Mouse (Mus musculus): Measurements from ENCODE around the gene Mrpl41. TPM values are rescaled to one million over a fixed set of nuclear protein-coding genes. Genes with fewer than 3 reads are reported as not detected.
A peak's percentile ranks its signal among the peaks of the same experiment; 100 is the strongest.

Mrpl41 gene
- polyA plus RNA-seq (2012; ENCODE audit: insufficient read depth, insufficient read length, missing spikeins) = 30.9 and 31.6 TPM in 2 replicates

GRCm38 (mm10) chr2:24974906-24975703, at the start of gene Mrpl41:
Gene Mrpl41 (minus strand): TSS chr2:24975098.
- Histone ChIP-seq H3K4me3 (ENCODE audit: insufficient read depth, low read length) (peak within 1 kb of the TSS; percentile 94), H3K27ac (ENCODE audit: insufficient read depth, low read depth, low read length) (peak within 1 kb of the TSS; percentile 100), H3K4me1 (ENCODE audit: control insufficient read depth, insufficient read depth, low read length) (peaks cover 26% of the 10 kb centered on the region)
- no peak; the same call in 1 of the 2 replicates for TF ChIP-seq POLR2A (IDR thresholded peaks at IDR 0.05; ENCODE audit: borderline replicate concordance, low read depth, low read length)
- TF ChIP-seq CTCF (IDR thresholded peaks at IDR 0.05; ENCODE audit: low read depth, low read length) = no peak

DNA sequence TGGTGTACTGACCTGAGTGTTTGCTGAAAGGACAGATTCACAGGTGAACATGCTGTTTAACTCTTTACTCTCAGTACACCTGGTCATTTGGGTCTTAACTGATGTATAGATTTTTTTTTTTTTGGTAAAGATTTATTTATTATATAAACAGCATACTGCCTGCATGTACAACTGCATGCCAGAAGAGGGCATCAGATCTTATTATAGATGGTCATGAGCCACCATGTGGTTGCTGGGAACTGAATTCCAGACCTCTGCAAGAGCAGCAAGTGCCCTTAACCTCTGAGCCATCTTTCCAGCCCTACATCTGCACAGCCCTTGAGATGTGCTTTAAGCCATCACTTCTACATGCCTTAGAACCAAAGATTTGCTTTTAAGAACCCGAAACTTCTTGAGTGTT, 47.8 kb upstream of the Mrpl41 start:
- Histone ChIP-seq H3K4me3 (ENCODE audit: insufficient read depth, low read length) (no peak overlapping the region), H3K27ac (ENCODE audit: insufficient read depth, low read depth, low read length) (peak overlapping the region; percentile 75), H3K4me1 (ENCODE audit: control insufficient read depth, insufficient read depth, low read length) (peaks cover 16% of the 10 kb centered on the region)
- no peak for TF ChIP-seq CTCF (IDR thresholded peaks at IDR 0.05; ENCODE audit: low read depth, low read length)
- TF ChIP-seq POLR2A (IDR thresholded peaks at IDR 0.05; ENCODE audit: borderline replicate concordance, low read depth, low read length) = no peak

DNA sequence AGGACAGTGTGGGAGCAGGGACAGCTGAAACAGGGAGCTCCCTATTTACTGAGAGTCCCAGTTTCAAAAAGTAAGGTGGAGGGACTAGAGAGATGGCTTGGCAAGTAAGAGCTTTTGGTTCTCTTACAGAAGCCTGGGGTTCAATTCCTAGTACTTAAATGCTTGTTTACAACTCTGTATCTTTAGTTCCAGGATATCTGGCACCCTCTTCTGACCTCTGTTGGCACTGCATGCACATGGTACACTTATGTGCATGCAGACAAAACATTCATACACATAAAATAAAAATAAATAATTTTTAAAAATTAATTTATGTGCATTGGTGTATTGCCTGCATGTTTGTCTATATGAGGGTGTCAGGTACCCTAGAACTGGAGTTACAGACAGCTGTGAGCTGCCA, 33.4 kb upstream of the Mrpl41 start:
- Histone ChIP-seq H3K4me3 (ENCODE audit: insufficient read depth, low read length) (no peak overlapping the region), H3K27ac (ENCODE audit: insufficient read depth, low read depth, low read length) (no peak overlapping the region), H3K4me1 (ENCODE audit: control insufficient read depth, insufficient read depth, low read length) (no peaks in the 10 kb centered on the region)
- no peak for TF ChIP-seq CTCF (IDR thresholded peaks at IDR 0.05; ENCODE audit: low read depth, low read length)
- TF ChIP-seq POLR2A (IDR thresholded peaks at IDR 0.05; ENCODE audit: borderline replicate concordance, low read depth, low read length) = no peak

DNA sequence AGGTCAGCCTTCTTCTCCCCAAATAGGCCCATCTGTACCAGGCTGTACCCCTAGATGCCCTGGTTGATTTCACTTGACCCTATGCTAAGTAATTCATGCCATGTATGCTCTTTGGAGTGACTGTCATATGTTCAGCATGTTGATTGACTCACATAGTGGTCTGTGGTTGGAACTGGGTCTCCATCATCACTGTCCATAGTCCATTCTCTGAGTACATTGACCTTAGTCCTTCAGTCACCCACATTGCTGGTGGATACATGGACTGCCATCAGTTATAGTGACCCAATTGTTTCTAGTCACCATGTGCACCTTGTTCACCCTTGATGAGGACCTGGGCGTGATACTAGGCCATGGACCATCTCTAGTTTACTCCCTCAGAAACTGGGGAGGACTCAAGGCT, 31.9 kb upstream of the Mrpl41 start:
- no peak overlapping the region for H3K4me3 ChIP-seq (ENCODE audit: insufficient read depth, low read length)
- no peak for TF ChIP-seq CTCF (IDR thresholded peaks at IDR 0.05; ENCODE audit: low read depth, low read length)
- no peak for TF ChIP-seq POLR2A (IDR thresholded peaks at IDR 0.05; ENCODE audit: borderline replicate concordance, low read depth, low read length)

DNA sequence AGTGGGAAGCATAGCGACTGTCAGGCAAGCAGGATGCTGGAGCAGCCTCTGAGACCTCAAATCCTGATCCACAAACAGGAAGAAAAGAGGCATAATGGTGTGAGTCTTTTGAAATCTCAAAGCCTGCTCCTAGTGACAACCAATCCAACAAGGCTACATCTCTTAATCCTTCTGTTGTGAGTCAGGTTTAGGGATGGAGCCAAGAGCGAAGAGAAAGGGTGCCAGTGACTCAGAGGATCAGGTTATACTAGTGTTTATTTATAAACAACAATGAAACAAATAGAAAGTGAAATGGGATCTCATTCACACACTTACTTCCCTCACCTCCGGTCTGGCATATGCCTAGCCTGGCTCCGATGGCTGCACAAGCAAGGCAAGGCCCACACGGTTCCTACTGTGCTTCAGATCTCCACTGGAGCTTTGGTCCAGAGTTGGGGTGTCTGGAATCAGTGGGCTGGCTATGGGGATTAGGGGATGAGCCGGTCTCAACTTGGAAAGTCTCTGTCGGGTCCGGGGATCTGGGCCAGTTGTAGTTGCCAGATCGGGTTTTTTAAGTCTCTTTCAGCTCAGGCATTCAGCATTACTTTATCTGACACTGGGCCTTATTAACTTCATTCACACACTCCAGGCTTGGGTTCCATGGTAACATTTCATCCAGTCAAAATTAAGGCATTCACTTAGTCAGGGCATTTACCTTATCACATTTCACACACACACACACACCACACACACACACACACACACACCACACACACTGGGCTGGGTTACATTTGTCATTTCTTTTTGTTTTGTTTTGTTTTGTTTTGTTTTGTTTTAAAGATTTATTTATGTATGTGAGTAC, 29.3 kb upstream of the Mrpl41 start:
- TF ChIP-seq POLR2A (IDR thresholded peaks at IDR 0.05; ENCODE audit: borderline replicate concordance, low read depth, low read length) (no peak), CTCF (IDR thresholded peaks at IDR 0.05; ENCODE audit: low read depth, low read length) (no peak)
- H3K4me1 ChIP-seq (ENCODE audit: control insufficient read depth, insufficient read depth, low read length) = no peaks in the 10 kb centered on the region
- no peak overlapping the region for H3K4me3 ChIP-seq (ENCODE audit: insufficient read depth, low read length)
- no peak overlapping the region for H3K27ac ChIP-seq (ENCODE audit: insufficient read depth, low read depth, low read length)

More for the DNA sequence above, 31.9 kb upstream of the Mrpl41 start:
- H3K4me1 ChIP-seq (ENCODE audit: control insufficient read depth, insufficient read depth, low read length) = no peaks in the 10 kb centered on the region
- no peak overlapping the region for H3K27ac ChIP-seq (ENCODE audit: insufficient read depth, low read depth, low read length)

GRCm38 (mm10) chr2:25000544-25001235, 25.8 kb upstream of the Mrpl41 start:
- TF ChIP-seq CTCF (IDR thresholded peaks at IDR 0.05; ENCODE audit: low read depth, low read length) (0 out of 2 replicates have a peak, but pooled peaks have one; percentile 8), POLR2A (IDR thresholded peaks at IDR 0.05; ENCODE audit: borderline replicate concordance, low read depth, low read length) (no peak)
- no peaks in the 10 kb centered on the region for H3K4me1 ChIP-seq (ENCODE audit: control insufficient read depth, insufficient read depth, low read length)
- no peak overlapping the region for H3K4me3 ChIP-seq (ENCODE audit: insufficient read depth, low read length)
- H3K27ac ChIP-seq (ENCODE audit: insufficient read depth, low read depth, low read length) = no peak overlapping the region

- H3K4me3 ChIP-seq (ENCODE audit: insufficient read depth, low read length) = no peak overlapping the region
- no peak overlapping the region for H3K27ac ChIP-seq (ENCODE audit: insufficient read depth, low read depth, low read length)
- TF ChIP-seq POLR2A (IDR thresholded peaks at IDR 0.05; ENCODE audit: borderline replicate concordance, low read depth, low read length) = no peak
- TF ChIP-seq CTCF (IDR thresholded peaks at IDR 0.05; ENCODE audit: low read depth, low read length) = no peak
- H3K4me1 ChIP-seq (ENCODE audit: control insufficient read depth, insufficient read depth, low read length) = no peaks in the 10 kb centered on the region
Observed at GRCm38 (mm10) chr2:24996471-24996870, 21.6 kb upstream of the Mrpl41 start.

DNA sequence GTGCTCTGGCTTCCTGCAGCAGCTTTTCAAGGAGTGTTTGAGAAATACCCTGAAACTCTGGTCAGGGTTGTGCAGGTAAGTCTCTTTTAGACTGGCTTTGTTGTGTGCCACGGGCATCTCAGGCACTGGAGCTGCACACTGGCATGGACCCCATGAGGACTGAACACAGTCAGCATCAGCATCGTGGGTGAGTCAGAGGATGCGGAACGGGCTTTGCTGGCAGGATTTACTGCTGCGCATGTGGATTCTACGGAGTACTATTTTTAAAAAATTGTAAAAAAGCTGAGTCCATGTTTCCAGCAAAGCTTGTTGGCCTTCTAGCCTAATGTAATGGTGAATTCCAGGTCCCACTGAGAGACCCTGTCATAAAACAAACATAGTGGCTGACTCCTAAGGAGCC, 20.4 kb upstream of the Mrpl41 start:
- Histone ChIP-seq H3K4me3 (ENCODE audit: insufficient read depth, low read length) (no peak overlapping the region), H3K27ac (ENCODE audit: insufficient read depth, low read depth, low read length) (no peak overlapping the region), H3K4me1 (ENCODE audit: control insufficient read depth, insufficient read depth, low read length) (no peaks in the 10 kb centered on the region)
- TF ChIP-seq POLR2A (IDR thresholded peaks at IDR 0.05; ENCODE audit: borderline replicate concordance, low read depth, low read length) (no peak), CTCF (IDR thresholded peaks at IDR 0.05; ENCODE audit: low read depth, low read length) (no peak)

GRCm38 (mm10) chr2:24987762-24988161, 12.9 kb upstream of the Mrpl41 start:
- Histone ChIP-seq H3K27ac (ENCODE audit: insufficient read depth, low read depth, low read length) (no peak overlapping the region), H3K4me1 (ENCODE audit: control insufficient read depth, insufficient read depth, low read length) (no peaks in the 10 kb centered on the region), H3K4me3 (ENCODE audit: insufficient read depth, low read length) (no peak overlapping the region)
- no peak for TF ChIP-seq POLR2A (IDR thresholded peaks at IDR 0.05; ENCODE audit: borderline replicate concordance, low read depth, low read length)
- TF ChIP-seq CTCF (IDR thresholded peaks at IDR 0.05; ENCODE audit: low read depth, low read length) = no peak
